Mouse (Mus musculus) urinary bladder, adult 18-20 months (tissue): ENCODE data around the gene Rps7.

Experiments
- DNase-seq, 2 experiments: peaks; one replicate each; pipeline ENCODE4 v3.0.0; 2022; ENCODE audit warnings: low spot score in 2 of 2, mixed read lengths in 2 of 2

Gene Rps7

DNA sequence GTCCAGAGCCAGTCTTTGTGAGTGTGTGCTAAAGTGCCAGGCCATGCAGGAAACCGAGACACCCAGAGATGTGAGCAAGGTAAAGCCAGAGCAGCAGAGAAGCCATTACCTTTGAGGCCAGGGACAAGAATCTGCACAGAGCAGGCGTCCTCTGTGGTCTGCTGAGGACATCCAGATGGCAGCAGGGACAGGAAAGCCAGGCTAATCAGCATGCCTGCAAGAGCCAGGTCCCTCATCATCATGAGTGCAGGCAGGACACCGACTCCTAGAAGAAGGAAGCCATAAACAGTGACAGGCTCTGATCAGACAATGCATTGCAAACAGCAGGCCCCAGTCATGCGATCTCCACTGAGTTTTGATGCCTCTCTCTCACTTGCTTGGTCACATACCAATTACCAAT lies 18.5 kb downstream of the Rps7 start:
- no peak for DNase-seq

DNA sequence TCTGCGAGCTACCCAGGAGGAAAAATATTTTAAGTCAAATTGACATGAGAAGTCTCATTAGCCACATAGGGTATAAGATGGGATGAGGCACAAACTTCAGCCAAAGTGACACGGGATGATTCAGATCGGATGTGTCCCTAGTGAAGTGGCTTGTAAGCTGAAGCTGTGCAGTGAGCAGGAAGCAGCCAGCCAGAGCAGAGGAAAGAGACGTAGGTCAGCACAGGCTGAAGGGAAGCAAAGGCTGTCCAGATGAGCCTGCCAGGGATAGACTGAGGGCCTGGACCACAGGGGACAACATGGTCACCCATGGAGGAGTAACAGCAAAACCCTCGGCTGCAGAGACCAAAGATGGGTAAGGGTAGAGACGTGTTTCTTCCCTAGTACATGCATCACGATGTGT lies 21.4 kb downstream of the Rps7 start:
- no peak for DNase-seq

DNA sequence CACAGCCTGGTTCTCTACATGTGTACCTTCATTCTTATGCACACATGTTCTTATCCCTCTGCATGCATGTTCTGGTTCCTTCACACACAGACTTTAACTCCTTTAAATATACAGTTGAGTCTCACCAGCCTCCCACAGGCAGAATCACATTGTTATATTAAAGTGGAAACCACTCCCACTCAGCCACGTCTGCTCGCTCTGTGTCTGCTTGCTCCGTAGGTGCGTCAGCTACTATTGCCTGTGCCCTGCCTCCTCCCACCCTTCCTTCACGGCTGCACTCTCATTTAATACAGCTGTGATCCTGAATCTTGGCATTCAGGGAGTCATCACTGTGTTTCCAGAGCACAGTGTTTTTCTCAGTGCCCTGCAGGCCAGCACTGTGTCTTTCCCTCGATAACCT lies 23.4 kb downstream of the Rps7 start:
- no peak for DNase-seq

DNA sequence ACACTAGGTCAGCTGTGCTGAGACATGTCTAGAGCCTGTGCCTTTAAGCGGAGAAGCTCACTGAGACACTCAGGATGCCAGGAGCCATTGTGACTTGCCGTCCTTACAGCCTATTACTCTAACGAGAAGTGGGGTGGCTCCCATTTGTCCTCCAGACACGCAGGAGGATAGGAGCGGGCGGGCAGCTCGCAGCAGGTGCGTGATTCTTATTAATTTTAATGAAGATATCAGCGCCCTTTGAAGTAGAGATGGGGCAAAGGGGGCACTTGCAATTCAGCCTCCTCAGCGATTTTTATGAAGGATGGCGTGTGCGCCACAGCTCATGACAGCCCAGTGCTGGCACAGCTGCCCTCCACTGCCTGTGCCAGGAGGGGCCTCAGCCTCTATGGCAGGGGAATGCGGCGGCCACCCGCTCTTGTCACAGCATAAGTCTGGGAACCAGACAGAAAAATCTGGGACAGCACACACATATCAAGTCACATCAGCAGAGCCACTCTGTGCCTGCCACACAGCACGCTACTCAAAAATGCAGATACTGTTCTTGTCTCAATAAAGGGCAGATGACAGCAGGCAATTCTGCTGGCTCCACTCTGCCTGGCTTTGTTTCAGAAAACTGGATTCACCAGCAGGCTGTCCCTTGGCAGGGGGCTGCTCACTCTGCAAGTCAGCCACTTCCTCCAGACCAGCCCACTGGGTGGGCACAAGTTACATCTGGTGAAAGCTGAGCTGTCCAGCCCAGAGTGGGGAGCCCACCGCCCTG lies 28.0 kb downstream of the Rps7 start:
- no peak for DNase-seq

DNA sequence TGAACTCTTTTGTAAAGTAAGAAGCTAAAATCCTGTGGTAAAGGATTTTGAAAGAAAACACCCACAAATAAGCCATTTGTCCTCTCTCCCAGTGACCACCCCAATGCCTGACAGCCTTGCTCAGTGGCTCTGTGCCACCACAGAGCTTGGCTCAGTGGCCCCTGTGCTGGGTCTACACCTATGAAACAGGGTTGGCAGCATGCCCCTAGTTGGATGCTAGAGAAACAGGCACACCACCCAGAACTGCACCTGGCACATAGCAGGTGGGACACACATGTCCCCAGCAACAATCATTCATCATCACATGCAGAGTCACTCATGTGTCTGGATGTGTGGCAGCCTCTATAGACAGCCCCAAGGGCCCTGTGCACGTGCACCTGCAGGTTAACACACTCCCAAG lies 32.3 kb downstream of the Rps7 start:
- DNase-seq, result no peak

DNA sequence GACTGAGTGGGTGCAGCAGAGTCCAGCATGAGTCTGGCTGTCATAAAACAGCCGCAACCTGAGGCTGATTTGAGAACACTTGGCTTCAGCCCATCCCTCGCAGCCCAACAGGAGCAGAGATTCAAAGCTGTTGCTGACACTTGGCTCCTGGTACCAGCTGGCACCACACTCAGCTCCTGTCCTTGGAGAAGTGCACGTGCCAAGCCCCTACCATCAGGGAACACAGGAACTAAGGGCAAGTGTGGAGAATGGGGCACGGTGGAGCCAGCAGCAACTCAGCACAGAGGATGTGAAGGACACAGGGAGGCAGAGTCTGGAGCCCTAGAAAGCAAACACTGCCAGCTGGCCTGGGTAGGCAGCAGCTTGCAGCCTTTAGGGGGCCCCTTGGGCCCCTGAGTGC lies 33.5 kb downstream of the Rps7 start:
- DNase-seq, result no peak

DNA sequence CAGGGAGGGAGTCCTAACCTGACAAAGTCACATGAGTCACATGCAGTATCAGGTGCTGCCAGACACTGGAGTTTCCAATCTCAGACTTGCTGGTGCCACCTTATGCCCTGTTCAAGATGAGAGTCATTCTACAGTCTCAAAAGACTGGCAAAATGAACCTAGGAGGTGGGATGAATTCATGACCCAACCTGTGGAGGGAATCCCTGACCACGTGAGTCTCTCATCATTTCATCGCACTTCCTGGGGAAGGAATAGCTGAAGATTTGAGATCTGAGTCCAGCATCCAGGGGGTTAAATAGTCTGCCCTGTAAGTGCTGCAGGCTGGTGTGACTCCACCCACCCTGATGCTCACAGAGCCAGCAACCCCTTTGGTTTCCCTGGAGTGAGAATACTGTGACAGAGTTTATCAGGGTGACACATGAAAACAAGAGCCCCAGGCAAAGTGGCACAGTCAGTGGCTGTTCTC lies 37.2 kb downstream of the Rps7 start:
- DNase-seq, result no peak

DNA sequence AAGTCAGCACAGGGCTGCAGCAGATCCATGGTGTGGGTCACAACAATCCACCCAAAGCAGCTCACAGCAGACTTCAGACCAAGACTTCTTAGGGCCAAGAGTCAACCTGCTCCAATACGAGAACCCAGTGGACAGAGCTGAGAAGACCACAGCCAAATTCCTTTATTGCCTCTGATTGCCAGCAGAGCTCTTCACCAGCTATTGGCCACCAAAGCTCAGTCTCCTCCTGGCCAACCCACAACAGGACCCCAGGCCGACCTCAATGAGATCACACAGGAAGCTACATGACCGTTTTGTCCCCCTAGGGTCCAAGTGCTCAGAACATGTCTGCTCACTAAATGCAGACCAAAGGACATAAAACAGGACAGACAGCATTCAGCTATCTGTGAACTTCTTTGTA lies 37.6 kb downstream of the Rps7 start:
- no peak for DNase-seq

DNA sequence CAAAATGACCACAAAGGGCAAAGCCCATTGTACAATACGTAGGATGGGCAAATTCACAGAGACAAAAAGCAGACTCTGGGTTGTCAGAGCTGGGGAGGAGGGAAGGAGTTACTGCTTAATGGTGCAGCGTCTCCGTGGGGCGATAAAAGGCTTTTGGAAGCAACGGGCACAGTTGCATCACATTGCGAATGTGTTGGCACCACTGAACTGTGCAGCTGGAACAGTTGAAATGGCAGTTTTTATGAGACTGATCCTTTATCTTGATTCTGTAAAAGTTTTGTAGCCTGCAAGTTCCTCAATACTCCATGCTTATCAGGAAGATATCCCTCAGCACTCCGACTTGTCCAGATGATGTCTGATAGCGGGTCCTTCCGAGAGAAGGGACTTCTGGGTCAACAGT lies 38.1 kb downstream of the Rps7 start:
- no peak for DNase-seq

DNA sequence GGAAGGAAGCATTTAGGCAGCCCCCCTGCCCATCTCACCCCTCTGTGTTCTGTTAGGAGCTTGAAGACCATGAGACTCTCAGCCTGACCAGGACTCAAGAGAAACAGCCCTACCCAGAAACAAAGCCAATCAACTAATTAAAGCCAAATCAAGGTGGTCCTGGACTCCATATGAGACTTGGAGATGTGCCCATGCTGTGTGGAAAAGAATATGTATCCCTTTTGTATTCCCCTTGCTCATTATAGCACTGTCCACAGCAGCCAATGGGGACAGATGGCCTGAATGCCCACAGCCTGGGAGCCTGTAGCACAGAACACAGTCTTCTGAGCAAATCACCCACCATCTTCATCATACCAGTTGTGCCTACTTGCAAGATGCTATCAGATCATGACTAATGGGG lies 38.9 kb downstream of the Rps7 start:
- no peak for DNase-seq

DNA sequence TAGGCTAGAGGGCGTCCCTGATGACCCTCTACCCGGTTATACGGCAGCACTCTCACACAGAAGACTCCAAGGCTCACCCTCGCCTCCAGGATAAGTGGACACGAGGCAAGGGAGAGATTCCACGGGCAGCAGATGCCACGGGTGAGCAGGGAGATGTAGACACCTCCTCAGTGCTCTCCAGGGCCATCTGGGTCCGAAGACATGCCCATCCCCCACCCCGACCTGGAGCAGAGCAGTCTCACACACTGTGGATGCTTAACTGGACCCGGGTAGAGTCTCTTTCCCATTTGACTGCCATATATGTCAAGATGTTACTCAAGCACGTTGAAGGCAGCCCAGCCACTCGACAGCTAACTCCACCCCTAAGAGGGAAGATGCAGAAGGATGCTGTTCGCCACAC lies 45.3 kb downstream of the Rps7 start:
- DNase-seq, result no peak

DNA sequence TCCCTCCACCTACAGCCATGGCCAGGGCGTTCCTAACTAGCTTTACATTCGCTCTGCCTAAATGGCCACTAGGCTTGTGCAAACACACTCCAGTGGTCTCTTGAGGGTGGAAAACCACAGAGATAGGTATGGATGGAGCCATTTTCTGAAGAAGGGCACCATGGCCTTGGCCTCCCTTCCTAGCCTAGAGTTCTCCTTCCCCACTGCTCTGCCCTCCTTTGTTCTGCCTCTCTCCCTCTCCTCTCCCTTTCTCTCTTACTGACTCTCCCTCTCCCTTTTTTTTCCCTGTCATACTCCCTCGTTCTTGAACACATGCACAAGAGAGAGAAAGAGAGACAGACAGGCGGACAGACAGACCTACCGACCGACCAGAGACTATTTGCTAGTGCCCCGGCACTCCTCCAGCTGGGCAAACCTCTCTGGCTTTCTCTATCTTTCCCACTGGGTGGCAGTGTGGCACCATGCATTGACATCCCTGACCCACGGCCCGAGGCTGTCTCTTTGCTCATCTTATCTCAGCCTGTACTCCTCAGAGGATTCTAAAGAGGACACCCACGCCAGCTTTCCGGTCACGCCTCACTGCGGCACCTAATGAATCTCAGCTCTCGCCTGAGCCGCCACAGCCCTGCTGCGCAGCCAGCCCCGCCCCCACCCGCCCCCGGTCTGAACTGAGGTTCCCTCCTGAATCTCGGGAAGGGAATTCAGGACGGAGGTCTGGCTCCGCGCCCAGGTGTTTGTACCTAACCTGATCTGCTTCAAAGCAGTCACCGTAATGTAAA lies 46.5 kb downstream of the Rps7 start:
- peak; percentile 74 for DNase-seq

DNA sequence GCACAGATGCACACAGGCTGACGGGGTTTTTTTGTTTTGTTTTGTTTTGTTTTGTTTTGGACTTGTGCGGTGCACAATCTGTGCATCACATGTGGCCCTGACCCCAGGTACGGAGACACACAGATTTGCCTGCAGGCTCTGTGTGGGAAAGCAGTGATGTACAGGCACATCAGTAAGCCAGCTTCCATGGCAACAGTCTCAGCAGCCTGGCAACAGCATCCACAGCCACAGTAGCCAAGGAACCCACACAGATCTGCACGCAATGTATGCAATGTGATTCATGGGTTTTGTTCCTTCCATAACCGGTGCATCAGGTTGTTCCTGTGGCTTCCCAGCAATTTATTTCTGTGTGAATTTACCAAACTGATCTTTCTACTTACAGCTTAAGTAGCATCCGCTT lies 47.8 kb downstream of the Rps7 start:
- DNase-seq, result no peak

DNA sequence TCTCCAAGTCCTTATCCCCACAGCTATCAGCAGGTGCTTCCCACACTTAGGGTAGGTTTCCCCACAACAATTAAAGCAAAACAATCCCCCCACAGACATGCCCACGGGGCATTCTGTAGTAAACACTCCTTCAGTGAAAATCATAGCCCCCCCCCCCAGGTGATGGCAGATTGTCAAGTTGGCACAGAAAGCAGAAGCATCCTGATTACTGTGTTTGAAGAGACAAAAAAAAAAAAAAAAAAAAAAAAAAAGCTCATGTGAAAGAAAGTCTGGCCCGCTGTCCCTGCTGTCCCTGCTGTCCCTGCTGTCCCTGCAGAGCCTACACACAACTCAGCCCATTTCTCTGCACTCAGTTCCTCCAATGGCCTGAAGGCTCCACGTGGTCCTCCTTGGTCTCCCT lies 51.7 kb downstream of the Rps7 start:
- no peak for DNase-seq

DNA sequence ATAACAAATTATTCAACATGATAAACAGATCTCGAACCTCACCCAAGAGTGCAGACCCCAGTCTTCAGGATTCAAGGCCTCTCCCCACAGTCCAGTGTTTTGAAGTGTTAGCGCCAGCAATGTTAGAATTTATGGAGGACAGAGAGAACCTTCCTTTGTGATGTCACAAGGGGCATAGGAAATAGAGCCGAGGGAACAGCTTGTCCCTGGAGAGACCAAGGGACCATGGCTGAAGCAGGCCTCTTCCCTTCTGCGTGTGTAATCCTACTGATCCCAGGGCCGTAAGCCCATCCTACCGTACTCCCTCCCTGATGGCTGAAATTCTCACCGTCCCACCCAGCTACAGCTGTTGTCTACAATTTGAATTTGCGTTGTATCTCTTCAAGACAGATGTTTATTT lies 53.3 kb downstream of the Rps7 start, which contains the start of gene Allc:
Allc (minus strand) TSS at position 101 of the 400 bp plus-strand sequence.
- DNase-seq, result no peak
